Mouse (Mus musculus) testis, postnatal 10 days (tissue): ENCODE results near the gene Rasgef1c.

Experiments used
- DNase-seq: peaks from one replicate; pipeline ENCODE4 v3.0.0; 2021; ENCODE audit warnings: low spot score

Gene Rasgef1c

DNA sequence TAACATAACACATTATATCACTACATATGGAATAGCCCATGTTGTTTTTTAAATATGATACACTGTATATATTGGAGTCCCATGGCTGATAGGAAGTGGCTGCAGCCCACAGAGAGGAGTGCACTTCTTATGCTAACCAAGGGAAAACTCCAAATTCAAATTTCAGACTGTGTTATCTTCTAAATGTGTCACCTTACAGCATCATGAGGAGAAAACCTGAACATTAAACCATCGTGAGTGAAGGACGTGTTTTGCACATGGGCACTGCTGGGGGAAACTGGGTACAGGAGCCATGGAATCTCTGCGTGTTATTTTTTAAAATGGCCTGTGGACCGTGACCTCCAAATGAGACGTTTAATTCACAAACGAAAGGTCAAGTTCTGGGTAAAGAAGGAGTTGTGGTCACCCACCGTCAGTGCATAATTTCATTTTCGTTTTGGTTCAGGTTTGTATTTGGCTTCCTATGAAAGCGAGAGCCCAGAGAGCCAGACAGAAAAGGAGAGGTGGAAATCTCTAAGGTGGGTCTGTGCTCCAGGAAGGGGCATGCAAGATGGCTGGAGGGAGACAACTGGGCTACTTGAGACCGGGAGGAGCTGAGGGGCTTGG is 76.4 kb downstream of the Rasgef1c start:
- no peak for DNase-seq

DNA sequence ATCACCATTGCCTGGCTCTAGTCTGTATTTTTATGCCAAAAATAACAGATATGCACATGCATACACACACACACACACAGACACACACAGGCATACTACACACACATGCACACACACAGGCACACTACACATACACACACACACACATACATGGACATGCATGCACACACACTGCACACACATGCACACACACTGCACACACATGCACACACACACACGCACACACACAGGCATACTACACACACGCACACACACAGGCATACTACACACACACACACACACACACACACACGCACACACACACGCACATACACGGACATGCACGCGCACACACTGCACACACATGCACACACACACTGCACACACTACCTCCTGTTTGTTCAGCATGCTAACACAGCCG is 77.3 kb downstream of the Rasgef1c start:
- no peak for DNase-seq

DNA sequence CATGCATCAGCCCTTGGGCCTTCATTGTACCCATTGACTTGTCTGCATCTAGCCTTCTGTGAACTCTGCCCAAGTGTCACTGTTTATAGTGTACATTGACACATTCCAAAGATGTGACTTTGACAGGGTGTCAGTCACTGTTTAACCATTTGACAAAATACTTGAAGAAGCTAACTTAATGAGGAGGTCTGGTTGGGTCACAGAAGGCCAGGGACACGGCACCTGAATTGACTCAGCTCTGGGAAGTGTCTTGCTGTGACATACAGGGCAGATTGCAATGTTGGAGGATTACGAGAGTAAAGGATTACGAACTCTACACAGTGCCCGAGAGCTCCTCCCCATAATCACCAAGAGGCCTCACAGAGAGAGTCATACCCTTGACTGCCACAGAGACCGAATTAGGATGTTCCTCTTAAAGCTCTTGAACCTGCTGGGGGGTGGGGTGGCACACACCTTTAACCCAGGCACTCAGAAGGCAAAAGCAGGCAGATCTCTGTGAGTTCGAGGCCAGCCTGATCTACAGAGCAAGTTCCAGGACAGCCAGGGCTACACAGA is 79.1 kb downstream of the Rasgef1c start:
- no peak for DNase-seq

DNA sequence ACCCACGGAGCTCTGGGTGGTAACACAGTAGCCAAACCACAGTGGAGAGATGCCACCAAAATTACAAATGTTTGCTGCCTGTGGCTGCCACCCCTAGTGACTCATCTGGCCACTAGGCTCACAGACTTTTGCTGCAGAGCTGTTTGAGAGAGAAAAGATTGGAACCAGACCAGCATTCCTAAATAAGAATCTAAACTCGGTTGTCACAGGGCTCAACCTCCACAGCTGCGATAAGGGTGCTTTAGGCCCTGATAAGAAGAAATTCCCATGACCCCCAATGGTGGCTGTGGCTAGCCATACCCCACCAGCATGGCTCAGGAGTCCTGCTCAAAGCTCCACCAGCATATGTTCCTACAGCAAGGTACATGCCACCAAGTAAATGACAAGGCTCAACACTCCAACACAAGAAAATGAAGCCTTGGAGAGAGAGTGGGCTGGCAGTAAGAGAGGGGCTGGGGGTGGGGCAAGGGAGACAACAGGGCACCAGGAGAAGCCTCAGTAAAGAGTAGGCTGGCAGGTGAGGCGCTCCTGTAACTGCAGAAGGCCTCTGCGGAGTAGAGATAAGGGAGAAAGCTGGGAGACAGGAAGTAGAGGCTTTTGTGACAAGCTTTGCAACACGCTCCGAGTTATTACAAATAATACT is 79.8 kb downstream of the Rasgef1c start:
- no peak for DNase-seq

DNA sequence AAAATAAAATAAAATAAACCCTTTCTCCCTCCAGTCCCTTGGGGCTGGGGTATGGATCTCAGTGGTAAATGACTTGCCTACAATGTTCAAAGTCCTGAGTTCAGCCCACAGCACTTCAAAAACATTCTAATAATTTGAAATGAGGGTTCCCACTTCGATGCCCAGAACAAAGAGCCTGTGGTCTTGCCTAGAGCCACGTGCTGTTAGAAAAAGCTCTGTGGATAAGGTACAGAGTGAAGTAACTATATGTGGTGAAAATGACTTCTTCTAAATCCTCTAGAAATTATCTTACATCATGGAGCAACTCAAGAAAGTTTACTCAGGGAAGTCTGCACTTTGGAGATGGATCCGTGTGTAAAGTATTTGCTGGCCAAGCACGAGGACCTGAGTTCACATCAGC is 80.5 kb downstream of the Rasgef1c start:
- DNase-seq, result no peak

DNA sequence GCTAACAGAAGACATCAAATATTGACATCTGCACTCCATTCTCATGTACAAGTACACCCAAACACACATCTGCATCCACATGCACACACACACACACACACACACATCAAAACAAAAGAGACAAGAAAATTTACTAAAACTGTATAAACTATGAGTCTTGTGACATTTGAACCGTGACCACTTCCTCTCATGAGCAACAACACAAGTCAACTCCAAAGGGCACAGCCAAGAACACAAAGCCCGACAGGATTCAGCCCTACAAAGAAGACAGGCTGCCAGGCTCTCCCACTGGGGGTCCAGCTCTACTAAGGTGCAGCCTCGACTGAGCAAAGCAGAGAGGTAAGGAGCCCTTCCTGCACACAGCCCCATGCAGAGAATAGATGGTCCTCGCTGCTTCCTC is 81.2 kb downstream of the Rasgef1c start:
- DNase-seq, result no peak

DNA sequence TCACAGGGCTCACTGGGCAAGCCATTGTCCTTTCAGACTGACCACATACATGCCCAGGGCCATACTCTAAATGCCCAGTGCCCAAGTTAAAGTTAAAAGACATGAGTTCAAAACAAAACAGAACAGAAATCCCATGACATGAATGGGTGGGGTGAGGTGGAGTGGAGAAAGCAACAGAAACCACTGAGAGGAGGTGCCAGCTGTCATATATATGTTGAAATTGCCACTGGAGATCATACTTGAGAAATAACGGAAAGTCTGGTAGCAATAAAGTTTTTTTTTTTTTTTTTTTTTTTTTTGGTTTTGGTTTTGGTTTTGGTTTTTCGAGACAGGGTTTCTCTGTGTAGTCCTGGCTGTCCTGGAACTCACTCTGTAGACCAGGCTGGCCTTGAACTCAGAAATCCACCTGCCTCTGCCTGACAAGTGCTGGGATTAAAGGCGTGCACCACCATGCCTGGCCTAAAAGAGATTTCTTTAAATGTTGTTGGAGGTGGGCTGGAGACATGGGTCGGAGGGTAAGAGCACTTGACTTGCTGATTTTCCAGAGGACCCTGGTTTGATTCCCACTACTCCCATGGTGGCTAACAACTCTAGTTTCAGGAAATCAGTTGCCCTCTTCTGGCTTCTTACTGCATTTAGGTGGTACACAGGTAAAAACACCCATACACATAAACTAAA is 82.4 kb downstream of the Rasgef1c start:
- DNase-seq, result no peak

DNA sequence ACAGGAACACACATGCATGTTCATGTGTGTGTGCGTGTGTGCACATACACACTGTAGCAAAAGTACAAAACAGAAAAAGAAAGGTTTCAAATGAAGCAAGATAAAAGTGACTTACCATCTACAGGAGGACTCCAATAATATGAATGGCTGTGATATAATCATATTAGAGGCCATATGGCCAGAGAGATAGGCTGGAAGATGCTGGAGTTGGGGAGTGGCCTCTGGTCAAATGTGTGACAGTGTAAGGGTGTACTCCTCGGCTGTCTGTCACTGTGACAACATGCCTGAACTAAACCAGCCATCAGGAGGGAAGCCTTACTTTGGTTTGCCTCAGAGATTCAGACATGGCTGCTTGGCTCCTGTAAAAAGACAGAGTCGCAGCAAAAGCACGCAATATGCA is 83.4 kb downstream of the Rasgef1c start:
- DNase-seq, result no peak

DNA sequence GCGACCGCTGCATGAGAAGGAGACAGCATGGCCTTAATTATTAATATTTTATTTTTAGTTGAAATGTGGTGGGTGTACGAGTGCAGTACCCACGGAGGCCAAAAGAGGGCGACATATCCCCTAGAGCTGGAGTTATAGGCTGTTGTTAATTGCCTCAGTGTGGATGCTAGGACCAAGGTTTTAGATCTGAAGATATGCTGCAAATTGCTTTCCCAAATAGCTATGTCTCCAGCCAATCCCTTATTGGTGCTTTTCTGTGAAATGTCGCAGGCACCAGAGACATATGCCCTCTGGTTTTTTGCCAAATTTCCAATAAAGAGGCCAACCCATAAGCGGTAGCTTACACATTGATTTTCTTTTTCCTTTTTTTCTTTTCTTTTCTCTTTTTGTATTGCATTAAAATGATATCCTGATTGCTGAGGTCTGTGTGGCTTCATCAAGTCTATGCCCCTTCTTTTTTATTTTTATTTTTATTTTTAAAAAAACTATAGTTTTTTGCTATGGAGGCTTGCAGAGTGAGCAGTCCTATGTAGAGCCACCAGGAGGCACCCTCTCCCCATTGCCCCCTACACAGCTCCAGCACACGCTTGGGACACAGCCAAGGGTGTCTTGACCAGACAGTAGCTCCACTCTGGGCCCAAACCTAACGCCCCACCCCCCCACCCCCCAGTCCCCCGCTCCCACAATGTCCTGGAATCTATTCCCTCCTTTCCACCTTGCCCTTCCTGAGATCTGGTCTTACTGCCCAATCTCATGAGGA is 84.8 kb downstream of the Rasgef1c start:
- DNase-seq, result peak; percentile 87

DNA sequence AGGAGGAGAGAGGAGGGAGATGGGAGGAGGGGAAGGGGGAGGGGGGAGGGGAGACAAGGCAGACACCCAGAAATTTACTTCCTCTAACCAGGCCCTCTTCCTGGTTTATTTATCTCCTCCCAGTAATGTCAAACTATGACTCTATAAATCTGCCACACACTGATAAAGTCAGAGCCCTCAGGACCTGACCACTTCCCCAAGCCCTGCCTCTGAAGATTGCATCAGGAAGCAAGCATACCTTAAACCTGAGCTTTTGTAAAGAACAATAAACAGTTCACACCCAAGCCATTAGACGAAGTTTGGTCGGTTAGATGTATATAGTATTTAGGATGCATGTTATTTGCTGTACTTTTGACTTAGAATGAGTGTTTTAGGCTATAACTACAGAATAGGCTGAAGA is 92.9 kb downstream of the Rasgef1c start:
- DNase-seq, result no peak

DNA sequence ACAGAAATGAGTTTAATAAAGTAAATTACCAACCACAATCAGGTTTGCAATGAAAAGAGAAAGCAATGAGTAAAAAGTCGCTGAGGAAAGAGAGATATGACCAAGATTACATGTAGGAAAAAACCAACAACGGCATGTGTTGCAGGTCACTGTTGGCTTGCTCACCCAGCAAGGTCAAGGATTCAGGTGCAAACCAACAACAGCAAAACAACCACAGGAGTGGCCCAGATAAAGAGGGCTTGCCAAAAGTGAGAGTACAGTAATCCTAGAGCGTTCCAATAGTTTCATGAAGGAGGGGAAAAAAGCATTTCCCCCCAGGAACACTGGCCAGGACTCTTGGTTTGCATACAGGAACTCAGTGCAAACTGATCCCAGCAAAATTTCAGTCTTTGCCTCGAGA is 94.8 kb downstream of the Rasgef1c start:
- no peak for DNase-seq

DNA sequence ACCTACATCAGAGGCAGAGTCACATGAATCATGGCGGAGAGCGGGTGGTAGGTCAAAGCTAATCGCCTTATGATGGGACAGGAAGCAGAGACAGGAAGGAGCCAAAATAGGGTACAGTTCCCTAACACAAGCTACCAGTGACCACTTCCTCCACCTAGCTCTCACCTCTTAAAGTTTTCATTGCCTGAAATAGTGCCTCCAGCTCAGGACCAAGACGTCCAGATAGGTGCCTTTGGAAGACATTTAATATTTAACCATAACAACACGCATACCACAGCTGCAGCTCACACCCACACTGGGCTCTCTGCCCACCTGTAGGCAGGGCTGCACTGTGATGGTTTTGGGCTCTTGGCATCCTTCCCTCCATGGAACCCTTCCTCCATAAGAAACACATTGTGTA is 95.7 kb downstream of the Rasgef1c start:
- no peak for DNase-seq

DNA sequence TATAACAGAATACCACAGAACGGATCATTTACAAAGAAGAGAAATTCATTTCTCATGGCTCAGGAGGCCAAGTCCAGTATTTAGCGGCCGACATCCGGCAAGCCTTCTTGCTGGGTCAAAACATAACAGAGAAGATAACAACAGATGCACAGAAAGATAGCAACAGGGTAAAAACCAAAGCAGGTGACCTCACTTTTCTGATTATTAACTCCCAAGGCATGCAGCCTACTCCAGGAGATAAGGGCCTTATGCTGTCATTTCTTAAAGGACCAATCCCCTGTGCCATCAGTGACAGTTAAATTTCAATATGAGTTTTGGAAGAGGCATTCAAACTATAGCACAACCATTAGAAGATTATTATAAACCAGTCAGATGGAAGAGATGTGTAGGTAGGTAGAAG is 101.2 kb downstream of the Rasgef1c start:
- DNase-seq, result no peak

DNA sequence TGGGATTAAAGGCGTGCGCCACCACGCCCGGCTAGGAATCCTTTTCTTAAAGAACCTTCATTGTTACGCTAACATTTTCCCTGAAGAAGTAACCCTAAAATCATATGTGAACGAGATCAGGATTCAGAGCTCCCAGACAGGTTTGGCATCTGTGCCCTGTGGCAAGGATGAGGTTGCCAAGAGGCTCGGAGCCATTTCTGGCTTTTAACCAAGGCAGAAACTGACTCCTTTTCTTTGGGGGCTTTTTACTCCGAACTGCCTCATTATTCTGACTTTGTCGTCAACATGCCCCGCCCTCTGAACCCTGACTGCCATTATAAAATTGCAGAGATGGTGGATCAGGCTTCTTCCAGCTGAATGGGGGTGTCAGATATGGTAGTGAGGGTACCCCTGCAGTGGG is 106.1 kb downstream of the Rasgef1c start:
- no peak for DNase-seq

DNA sequence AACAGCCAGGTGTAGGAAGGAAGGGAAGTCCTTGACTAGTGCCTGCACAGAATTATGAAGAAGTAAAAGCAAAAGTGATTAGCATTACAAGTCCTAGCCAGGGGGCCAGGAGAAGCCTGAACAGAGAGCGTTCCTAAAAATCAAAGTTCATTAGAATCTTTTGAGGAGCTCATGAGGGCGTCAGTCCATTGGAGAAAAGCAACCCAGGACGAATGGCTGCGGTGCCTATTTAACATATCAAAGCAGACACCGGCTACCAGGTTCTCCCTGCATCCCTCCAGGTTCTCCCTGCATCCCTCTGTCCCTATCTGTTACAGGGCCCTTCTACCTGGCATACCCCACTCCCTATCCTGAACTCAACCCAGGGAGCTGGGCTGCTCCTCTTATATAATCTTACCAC is 106.6 kb downstream of the Rasgef1c start:
- no peak for DNase-seq

DNA sequence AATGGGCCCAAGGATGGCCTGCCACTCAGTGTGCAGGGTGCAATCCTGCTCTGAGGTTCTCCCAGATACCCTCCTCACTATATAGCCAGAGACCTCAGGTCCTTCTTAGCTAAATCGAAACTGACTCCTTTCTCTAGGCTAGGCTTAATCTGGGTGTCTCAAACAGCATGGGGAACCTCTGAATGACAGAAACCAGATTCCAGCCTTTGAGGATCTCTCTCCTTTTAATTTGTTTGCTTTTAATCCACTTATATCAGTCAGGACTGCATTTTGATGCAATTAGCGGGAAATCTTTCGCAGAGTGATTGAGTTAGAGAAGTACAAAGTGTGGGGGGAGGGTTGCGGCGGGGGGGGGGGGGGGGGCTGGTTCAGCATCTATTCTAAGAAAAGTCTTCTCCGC is 111.4 kb downstream of the Rasgef1c start:
- no peak for DNase-seq

DNA sequence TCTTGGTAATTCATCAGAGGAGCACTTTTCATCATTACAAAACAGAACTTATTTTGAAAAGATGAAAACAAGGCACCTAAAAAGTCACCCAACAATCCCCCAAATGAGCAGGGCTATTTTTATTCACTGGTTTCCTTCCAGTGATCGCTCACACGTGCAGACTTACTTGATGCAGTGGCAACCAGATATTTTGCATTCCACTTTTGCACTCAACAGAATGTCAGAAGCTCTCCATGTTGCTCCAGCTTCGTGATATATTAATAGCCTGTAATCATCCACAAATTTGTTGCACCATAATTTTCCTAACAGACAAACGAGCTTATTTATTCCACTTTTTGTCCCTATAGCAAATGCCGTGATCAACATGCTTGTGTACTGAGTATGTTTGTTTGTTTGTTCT is 114.9 kb downstream of the Rasgef1c start:
- DNase-seq, result no peak

DNA sequence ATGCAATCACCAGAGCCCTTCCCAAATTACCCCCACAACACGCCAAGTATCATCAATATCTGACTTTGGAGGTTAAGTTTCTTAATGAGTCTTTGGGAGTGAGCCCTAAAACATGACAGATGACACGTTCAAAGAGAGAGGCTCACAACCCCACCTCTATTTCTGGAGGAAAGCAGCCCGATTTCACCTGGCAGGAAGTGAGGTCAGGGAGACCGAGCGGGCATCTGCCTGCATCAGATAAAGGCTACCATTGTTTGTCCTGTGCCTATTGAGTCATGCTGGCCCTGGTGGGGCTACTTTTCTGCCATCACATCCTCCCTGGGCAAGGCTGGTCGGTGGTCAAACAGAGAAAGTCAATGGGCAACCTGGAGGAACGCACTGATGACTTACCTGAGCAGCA is 115.9 kb downstream of the Rasgef1c start:
- no peak for DNase-seq

DNA sequence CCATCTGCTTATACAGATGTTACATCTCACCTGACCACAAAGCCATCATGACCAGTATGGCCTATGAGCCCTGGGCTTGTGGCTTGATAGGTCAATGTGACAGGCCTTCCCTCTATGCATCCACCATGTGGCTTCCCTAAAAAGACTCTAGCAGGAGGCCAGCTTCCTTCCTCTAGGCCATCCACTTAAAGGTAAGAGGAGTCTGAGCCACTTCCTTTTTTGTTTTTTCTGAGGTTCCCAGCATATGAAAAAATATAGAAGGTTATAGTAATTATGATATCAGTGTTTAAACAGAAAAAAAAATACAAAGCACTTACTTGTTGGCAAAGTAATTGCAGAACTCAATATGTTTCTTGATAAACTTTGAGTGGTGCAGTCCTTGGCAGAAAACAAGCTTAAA is 117.2 kb downstream of the Rasgef1c start:
- no peak for DNase-seq

DNA sequence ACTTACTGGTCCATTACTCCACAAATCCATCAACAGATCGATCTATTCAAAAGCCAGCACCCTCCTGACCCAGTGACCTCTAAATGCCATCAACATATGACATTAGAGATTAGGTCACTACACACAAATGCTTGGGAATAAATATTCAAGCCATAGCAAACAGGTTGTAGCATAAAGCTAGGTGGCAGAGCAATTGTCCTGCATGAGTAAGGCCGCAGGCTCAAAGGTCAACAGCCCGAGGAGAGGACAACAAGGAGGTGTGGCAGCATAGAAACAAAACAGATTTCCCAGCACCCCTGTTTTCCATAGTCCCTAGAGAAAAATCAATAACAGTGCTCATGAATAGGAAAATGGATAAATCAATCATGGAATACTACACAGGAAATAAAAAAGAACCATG is 120.5 kb downstream of the Rasgef1c start:
- DNase-seq, result no peak

DNA sequence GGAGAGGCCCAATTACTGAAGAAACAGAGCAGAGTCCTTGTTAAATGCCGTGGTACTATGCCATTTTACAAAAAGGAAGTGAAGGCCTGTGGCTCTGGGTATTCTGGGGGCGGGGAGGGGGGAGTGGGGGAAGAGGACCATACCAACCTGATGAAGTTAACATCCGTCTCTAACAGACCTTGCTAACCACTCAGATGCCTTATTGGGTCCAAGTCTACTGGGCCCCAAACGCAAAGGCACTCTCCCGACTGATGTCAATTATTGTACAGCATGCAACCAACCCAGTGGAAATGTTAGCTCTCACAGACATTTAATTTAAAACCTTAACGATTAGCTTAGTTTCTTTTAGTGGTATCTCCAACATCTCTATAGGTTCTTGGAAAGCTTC is 122.8 kb downstream of the Rasgef1c start:
- no peak for DNase-seq

DNA sequence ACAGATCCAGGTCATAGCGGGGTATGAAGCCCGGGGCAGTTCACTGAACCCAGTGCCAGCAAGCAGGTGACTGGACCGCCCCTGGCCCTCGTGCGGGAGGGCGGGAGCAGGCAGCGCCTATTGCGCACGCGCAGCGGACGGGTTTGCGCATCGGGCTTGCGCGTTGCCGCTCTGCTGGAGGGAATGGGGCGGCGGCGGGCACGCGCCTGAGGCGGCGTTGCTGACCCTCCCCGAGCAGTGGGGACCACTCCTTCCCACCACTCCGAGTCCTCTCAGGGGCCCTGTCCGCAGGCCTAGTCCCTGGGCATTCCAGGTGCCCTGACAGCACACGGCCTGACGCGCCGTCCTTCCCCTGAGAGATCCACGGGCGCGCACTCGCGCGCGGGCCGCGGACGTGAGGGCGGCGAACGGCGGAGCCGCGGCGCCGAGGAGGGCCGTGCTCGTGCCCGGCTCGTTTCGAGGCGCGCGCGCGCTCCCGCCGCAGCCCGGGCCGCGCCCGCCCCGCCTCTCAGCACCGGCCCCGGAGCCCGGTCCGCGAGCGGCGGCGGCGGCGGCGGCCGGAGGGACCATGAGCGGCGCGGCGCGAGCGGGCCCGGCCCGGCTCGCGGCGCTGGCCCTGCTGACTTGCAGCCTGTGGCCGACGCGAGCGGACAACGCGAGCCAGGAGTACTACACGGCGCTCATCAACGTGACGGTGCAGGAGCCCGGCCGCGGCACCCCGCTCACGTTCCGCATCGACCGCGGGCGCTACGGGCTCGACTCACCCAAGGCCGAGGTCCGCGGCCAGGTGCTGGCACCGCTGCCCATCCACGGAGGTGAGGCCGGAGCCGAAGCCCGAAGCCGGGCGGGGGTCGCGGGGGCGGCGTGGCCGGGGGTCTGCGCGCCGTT is 123.4 kb downstream of the Rasgef1c start, which contains the start of gene Rnf130:
Gene Rnf130 (plus strand): TSS at position 514 of the 888 bp plus-strand sequence.
- peak; percentile 96 for DNase-seq
